Mouse (Mus musculus) liver, embryonic 11.5 days (tissue): ENCODE measurements around the gene Synpo2. TPM values are rescaled to one million over a fixed set of nuclear protein-coding genes. Genes with fewer than 3 reads are reported as not detected.

Source experiments
- ATAC-seq: fragments of 200-750 bp; cut with Nextera tagmentation; replicated peaks from 2 replicates; pipeline ENCODE4 v1.8.0; 2017; ENCODE audit warnings: moderate number of reproducible peaks, mild to moderate bottlenecking, moderate TSS enrichment, moderate library complexity; ENCODE audit not compliant: low FRiP score
- DNase-seq: peaks from one replicate; pipeline ENCODE4 v3.0.0-alpha.2; 2017; ENCODE audit warnings: low spot score
- H3K27ac ChIP-seq: fragments of 300-500 bp; sonication (generic); 2 replicates; pipeline ENCODE4 v1.5.1; 2014; ENCODE audit warnings: mild to moderate bottlenecking, low read depth, low read length, control low read depth
- H3K27me3 ChIP-seq: fragments of 300-500 bp; sonication (generic); replicated peaks from 2 replicates; pipeline ENCODE4 v1.6.1; 2014; ENCODE audit warnings: low read length, mixed read lengths; ENCODE audit not compliant: control insufficient read depth, insufficient read depth
- H3K36me3 ChIP-seq: fragments of 300-500 bp; sonication (generic); 2 replicates; pipeline ENCODE4 v1.6.1; 2014; ENCODE audit warnings: mild to moderate bottlenecking, low read length, moderate library complexity, mixed read lengths; ENCODE audit not compliant: control insufficient read depth, insufficient read depth
- H3K4me1 ChIP-seq: fragments of 300-500 bp; sonication (generic); replicated peaks from 2 replicates; pipeline ENCODE4 v1.6.1; 2014; ENCODE audit warnings: low read length, mixed read lengths; ENCODE audit not compliant: control insufficient read depth, insufficient read depth
- H3K4me2 ChIP-seq: fragments of 300-500 bp; sonication (generic); 2 replicates; pipeline ENCODE4 v1.6.1; 2014; ENCODE audit warnings: mild to moderate bottlenecking, control low read depth, moderate library complexity
- H3K4me3 ChIP-seq: fragments of 300-500 bp; sonication (generic); 2 replicates; pipeline ENCODE4 v1.5.1; 2014; ENCODE audit warnings: low read depth, low read length, control low read depth
- H3K9ac ChIP-seq: fragments of 300-500 bp; sonication (generic); 2 replicates; pipeline ENCODE4 v1.6.1; 2014; ENCODE audit warnings: low read depth, low read length, control low read depth
- H3K9me3 ChIP-seq: fragments of 300-500 bp; sonication (generic); 2 replicates; pipeline ENCODE4 v1.6.1; 2016; ENCODE audit warnings: low read length, inconsistent platforms, mixed read lengths; ENCODE audit not compliant: control insufficient read depth
- WGBS: fragments of 180-500 bp; shearing (Covaris S2); extraction: QIAGEN DNeasy Blood & Tissue Kit; methylation state at CpG from one replicate; pipeline ENCODE4 v1.1.7; 2014; 5-methylcytosine and 5-hydroxymethylcytosine counted together
- polyA plus RNA-seq: library from polyadenylated mRNA; unstranded; fragments of >200 nt; fragmentation: Nextera tagmentation; extraction: Ambion mirVana; gene quantifications from 2 replicates; pipeline ENCODE4 v1.2.1, GENCODE M21; 2014

The Synpo2 gene
- polyA plus RNA-seq, 1 experiment from 2014 or later: 1.9 TPM

DNA sequence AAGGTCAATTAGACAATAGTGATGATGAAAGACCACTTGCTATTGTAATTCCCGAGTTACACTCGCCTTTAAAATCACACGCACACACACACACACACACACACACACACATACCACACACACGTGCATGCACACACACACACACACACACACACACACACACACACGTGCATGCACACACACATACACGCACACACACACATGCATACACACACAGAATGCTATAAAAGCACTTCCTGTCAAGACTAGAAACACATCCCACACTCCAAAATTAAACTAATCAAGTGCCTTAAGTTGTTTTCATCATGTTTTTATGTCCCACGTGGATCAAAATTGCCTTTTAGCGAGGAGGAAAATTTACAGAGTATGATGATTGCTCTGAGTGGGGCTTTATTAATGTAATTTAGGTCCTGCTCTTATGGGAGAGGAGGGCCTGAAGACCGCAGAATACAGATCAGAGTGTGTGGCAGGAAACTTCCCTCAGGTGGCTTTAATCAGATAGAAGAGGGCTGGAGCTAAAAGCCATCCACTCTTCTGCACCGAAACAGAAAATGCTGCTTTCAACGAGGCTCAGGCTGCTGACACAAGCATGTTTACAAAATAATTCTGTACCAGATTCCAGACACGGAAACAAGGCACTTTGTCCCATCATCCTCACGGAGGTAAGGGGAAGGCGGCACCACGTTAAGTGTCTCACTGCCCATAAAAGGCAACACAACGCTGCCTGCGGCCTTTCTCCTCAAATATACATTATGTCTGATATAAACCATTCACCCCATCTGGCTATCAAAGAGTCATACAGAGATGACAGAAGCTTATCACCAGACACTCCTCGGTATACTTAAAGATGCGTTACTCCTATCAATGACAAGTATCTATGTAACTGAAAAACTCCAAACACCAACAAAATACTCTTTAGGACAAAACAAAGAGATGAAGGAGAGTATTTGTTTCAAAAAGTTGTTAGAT lies 59.3 kb downstream of the Synpo2 start:
- H3K4me3 ChIP-seq: no peak overlapping the region
- no peaks in the 10 kb centered on the region for H3K9me3 ChIP-seq
- no peaks in the 10 kb centered on the region for H3K36me3 ChIP-seq
- no peaks in the 10 kb centered on the region for H3K27me3 ChIP-seq
- ATAC-seq: no peak
- no peak for DNase-seq
- 70% methylated on average over 19 of the region's 19 CpGs for WGBS
- H3K4me1 ChIP-seq: no peaks in the 10 kb centered on the region
- H3K27ac ChIP-seq: no peak overlapping the region
- H3K4me2 ChIP-seq: no peak overlapping the region
- no peak overlapping the region for H3K9ac ChIP-seq

DNA sequence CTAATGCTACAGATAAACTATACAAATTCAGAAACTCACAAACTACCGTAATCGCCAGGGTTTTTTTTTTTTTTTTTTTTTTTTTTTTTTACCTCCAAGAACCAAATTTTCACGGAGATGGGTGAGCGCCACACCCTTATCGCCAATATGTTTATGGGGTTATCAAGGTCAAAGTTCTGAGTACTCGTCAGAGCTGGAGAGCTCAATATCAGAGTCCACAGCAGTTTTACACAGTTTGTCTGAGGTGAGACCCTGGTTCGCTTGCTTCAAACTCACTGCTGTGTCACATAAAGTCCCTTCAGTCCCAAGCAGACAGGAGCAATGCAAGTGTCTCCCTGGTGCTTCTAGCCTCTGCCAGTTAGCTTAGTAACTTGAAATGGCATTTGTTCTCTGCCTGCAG lies 60.8 kb downstream of the Synpo2 start:
- Histone ChIP-seq H3K36me3 (no peaks in the 10 kb centered on the region), H3K4me2 (no peak overlapping the region), H3K27ac (no peak overlapping the region), H3K4me1 (no peaks in the 10 kb centered on the region), H3K9ac (no peak overlapping the region), H3K9me3 (no peaks in the 10 kb centered on the region), H3K27me3 (no peaks in the 10 kb centered on the region), H3K4me3 (no peak overlapping the region)
- 83% methylated on average over 7 of the region's 7 CpGs for WGBS
- no peak for ATAC-seq
- DNase-seq: no peak

DNA sequence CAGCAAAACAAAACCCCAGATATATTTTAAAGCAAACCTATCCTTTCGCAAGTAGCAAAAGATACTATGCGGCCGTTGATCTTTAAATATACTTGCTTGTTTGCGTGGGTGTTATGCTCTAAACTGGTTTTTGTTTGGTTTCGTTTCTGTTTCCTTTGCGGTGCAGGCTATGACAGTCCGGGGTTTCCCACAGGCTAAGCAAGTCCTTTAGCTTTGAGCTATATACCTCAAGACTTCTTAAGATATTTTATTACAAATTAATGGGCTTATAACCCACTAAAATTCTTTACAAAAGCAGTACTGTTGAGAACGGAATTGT lies 61.6 kb downstream of the Synpo2 start:
- H3K36me3 ChIP-seq: no peaks in the 10 kb centered on the region
- no peak overlapping the region for H3K4me2 ChIP-seq
- H3K9me3 ChIP-seq: no peaks in the 10 kb centered on the region
- H3K27me3 ChIP-seq: no peaks in the 10 kb centered on the region
- ATAC-seq: no peak
- no peaks in the 10 kb centered on the region for H3K4me1 ChIP-seq
- no peak for DNase-seq
- no peak overlapping the region for H3K27ac ChIP-seq
- H3K4me3 ChIP-seq: no peak overlapping the region
- WGBS: 87% methylated on average over 8 of the region's 8 CpGs
- no peak overlapping the region for H3K9ac ChIP-seq

DNA sequence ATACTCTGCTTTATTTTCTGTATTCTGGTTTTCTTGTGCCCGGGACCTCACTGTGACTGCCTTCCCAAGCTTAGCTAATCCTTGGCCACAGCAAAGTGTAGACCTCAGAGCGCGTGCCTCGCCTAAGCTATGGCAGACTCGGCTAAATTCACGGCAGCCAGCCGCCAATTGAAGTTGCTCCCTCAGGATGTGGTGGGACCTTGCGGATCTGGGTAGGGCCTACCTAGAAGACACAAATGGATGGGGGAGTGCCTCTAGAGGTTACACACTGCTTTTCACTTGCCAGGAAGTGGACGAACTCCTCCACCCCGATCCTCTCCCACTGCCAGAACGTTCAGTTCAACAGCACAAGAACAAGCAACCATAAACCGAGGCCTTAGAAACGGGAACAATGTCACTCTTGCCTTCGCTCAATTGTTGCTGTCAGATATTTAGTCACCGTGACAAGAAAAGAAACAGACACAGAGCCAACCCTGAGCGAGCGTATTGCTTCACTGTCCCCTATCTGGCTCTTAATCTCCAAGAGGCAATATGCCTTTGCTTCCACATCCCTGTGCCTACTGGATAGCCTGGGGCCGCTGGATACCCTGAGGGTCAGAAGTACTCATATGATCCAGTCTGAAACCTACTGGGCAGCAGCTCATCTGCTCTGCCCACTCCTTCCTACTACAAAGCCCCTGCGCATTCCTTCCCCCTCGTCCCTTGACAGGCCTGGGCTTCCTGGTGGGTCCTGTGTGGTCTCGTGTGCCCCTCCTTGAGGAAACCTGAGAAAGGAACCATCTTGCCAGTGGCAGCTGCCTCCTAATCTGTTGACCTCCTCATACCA lies 62.2 kb downstream of the Synpo2 start:
- Histone ChIP-seq H3K36me3 (no peaks in the 10 kb centered on the region), H3K9me3 (no peaks in the 10 kb centered on the region), H3K4me1 (no peaks in the 10 kb centered on the region), H3K27ac (no peak overlapping the region), H3K9ac (no peak overlapping the region), H3K4me3 (no peak overlapping the region), H3K27me3 (no peaks in the 10 kb centered on the region), H3K4me2 (no peak overlapping the region)
- no peak for ATAC-seq
- DNase-seq: no peak
- 80% methylated on average over 21 of the region's 21 CpGs for WGBS

DNA sequence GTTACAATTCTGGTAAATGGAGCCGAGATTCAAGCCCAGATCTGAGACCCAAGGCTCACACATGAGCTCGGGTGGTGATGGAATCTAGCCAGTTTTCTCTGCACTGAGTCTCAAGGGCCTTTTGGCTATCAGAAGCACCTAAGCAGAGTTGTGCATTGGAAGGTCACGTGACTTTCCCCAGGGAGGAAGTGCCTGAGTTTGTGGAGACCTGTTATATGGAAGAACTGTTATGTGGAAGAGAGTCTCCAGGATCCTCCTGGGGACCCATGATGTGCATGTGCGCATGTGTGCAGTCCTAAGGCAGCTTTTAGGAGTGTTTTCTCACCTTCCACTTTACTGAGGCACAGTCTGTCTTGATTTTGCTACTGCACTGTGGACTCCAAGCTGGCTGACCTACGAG lies 63.8 kb downstream of the Synpo2 start:
- Histone ChIP-seq H3K4me2 (no peak overlapping the region), H3K4me3 (no peak overlapping the region), H3K27me3 (no peaks in the 10 kb centered on the region), H3K27ac (no peak overlapping the region), H3K9me3 (no peaks in the 10 kb centered on the region), H3K36me3 (no peaks in the 10 kb centered on the region), H3K4me1 (no peaks in the 10 kb centered on the region), H3K9ac (no peak overlapping the region)
- 78% methylated on average over 5 of the region's 5 CpGs for WGBS
- ATAC-seq: no peak
- DNase-seq: no peak

DNA sequence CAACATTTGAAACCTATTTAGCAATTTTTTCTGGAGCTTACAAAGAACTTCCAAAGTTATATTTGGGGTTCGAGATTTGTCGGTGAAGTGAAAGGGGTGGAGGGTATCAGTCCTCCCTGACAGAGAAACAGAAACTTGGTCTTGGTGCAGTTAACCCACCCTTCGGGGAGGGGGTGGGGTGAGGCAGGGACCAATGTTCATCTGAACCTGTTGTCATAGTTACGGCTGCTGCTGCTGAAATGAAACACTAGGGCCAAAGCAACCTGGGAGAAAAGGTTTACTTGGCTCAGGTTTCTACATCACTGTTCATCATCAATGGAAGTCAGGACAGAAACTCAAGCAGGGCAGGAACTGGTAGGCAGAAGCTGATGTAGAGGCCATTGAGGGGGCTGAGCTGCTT lies 66.6 kb downstream of the Synpo2 start:
- Histone ChIP-seq H3K27me3 (no peaks in the 10 kb centered on the region), H3K36me3 (no peaks in the 10 kb centered on the region), H3K9ac (no peak overlapping the region), H3K4me3 (no peak overlapping the region), H3K27ac (no peak overlapping the region), H3K9me3 (no peaks in the 10 kb centered on the region), H3K4me2 (no peak overlapping the region), H3K4me1 (no peaks in the 10 kb centered on the region; the same call in 1 of the 2 replicates)
- 61% methylated on average over 4 of the region's 4 CpGs for WGBS
- no peak for DNase-seq
- no peak for ATAC-seq

DNA sequence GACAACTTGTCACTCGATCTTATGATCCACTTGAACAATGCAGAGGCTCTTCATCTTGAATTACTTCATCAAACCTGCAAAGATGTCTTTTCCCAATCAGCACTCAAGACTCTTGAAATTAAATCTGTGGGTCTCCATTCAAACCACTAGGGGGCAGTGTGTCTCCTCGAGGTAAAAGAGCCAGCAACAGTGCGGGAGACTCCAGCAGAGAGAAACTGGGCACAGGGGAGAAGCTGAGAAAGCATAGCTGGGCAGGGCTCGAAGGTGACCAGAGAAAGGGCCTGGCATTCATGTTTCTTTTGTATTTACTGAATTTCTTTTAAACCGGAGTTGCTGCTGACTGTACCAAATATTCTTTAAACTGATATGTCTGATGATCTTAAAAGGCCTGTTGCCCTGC lies 67.1 kb downstream of the Synpo2 start:
- DNase-seq (no peak), ATAC-seq (0 out of 2 replicates have a peak, but pooled peaks have one; percentile 43)
- WGBS: 5% methylated on average over 5 of the region's 5 CpGs
- H3K27me3 ChIP-seq: no peaks in the 10 kb centered on the region
- no peak overlapping the region for H3K4me2 ChIP-seq
- H3K4me3 ChIP-seq: no peak overlapping the region
- H3K36me3 ChIP-seq: no peaks in the 10 kb centered on the region
- H3K4me1 ChIP-seq: peaks cover 5% of the 10 kb centered on the region; the same call in 1 of the 2 replicates
- no peak overlapping the region for H3K9ac ChIP-seq
- no peaks in the 10 kb centered on the region for H3K9me3 ChIP-seq
- H3K27ac ChIP-seq: no peak overlapping the region

DNA sequence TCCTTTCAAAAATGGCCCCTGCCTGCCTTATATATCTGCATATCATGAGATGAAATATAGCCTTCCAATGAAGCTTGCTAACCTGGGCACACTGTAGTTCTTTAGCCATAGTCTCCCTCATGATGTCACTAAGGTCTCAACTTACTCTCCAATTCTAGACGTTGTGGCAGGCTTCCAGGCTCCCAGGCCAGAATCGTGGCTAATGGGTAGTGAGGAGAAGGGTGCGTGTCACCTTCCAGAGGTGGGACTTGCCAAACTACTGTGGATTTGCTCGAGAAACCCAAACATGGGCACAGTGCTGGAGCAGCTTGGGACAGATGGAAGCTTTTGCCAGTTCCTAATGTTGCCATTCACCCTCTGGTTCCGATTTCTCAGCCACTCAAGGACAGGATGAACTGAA lies 69.5 kb downstream of the Synpo2 start:
- WGBS: 66% methylated on average over 5 of the region's 5 CpGs
- no peak for ATAC-seq

More for the DNA sequence above, 69.5 kb downstream of the Synpo2 start:
- Histone ChIP-seq H3K27me3 (no peaks in the 10 kb centered on the region), H3K9me3 (no peaks in the 10 kb centered on the region), H3K4me1 (peaks cover 16% of the 10 kb centered on the region; the same call in 1 of the 2 replicates), H3K36me3 (no peaks in the 10 kb centered on the region), H3K4me3 (no peak overlapping the region), H3K9ac (no peak overlapping the region), H3K27ac (no peak overlapping the region), H3K4me2 (no peak overlapping the region)
- DNase-seq: no peak
